Mouse (Mus musculus) limb, embryonic 14.5 days (tissue): ENCODE measurements around the gene Zbtb20. TPM values are rescaled to one million over a fixed set of nuclear protein-coding genes. Genes with fewer than 3 reads are reported as not detected.

Experiments used
- ATAC-seq: fragments of 200-750 bp; cut with Nextera tagmentation; 2 replicates; pipeline ENCODE4 v1.8.0; 2017; ENCODE audit warnings: low read depth, moderate number of reproducible peaks, moderate TSS enrichment; ENCODE audit not compliant: low FRiP score
- DNase-seq: peaks from one replicate; pipeline ENCODE4 v3.0.0-alpha.2; 2015; ENCODE audit warnings: low spot score
- H3K27ac ChIP-seq: fragments of 300-500 bp; sonication (generic); replicated peaks from 2 replicates; pipeline ENCODE4 v1.5.1; 2014; ENCODE audit warnings: low read depth, mild to moderate bottlenecking, low read length, moderate library complexity, mixed read lengths
- H3K27me3 ChIP-seq: fragments of 300-500 bp; sonication (generic); 2 replicates; pipeline ENCODE4 v1.6.1; 2014; ENCODE audit warnings: low read length, mixed read lengths; ENCODE audit not compliant: control insufficient read depth, insufficient read depth
- H3K36me3 ChIP-seq: fragments of 300-500 bp; sonication (generic); 2 replicates; pipeline ENCODE4 v1.6.1; 2014; ENCODE audit warnings: mild to moderate bottlenecking, low read length, moderate library complexity, mixed read lengths; ENCODE audit not compliant: control insufficient read depth, insufficient read depth
- H3K4me1 ChIP-seq: fragments of 300-500 bp; sonication (generic); 2 replicates; pipeline ENCODE4 v1.6.1; 2014; ENCODE audit warnings: antibody characterized with exemption, low read length, mixed read lengths; ENCODE audit not compliant: control insufficient read depth, insufficient read depth
- H3K4me2 ChIP-seq: fragments of 300-500 bp; sonication (generic); replicated peaks from 2 replicates; pipeline ENCODE4 v1.6.1; 2014; ENCODE audit warnings: low read depth, mild to moderate bottlenecking, low read length, moderate library complexity; ENCODE audit not compliant: severe bottlenecking
- H3K4me3 ChIP-seq: fragments of 300-500 bp; sonication (generic); replicated peaks from 2 replicates; pipeline ENCODE4 v1.5.1; 2014; ENCODE audit warnings: low read length
- H3K9ac ChIP-seq: fragments of 300-500 bp; sonication (generic); 2 replicates; pipeline ENCODE4 v1.6.1; 2014; ENCODE audit warnings: mild to moderate bottlenecking, low read depth, low read length, moderate library complexity; ENCODE audit not compliant: severe bottlenecking
- H3K9me3 ChIP-seq: fragments of 300-500 bp; sonication (generic); 2 replicates; pipeline ENCODE4 v1.6.1; 2016; ENCODE audit warnings: low read length; ENCODE audit not compliant: control insufficient read depth
- POLR2A ChIP-seq: fragments of 200-500 bp; IDR thresholded peaks from 2 replicates; pipeline ENCODE4 v1.8.0; 2012; ENCODE audit warnings: inconsistent platforms, mild to moderate bottlenecking, moderate library complexity, borderline replicate concordance; ENCODE audit not compliant: insufficient read depth, insufficient read length; ENCODE audit errors: extremely low read depth
- WGBS: fragments of 180-500 bp; shearing (Covaris S2); extraction: QIAGEN DNeasy Blood & Tissue Kit; methylation state at CpG from one replicate; pipeline ENCODE4 v1.1.7; 2014; 5-methylcytosine and 5-hydroxymethylcytosine counted together
- polyA plus RNA-seq, 2 experiments: library from polyadenylated mRNA; depleted of rRNA in 1 of 2; stranded (reverse) in 1 of 2; unstranded in 1 of 2; fragments of >200 nt; fragmentation: Nextera tagmentation in 1 of 2; extraction: Ambion mirVana in 1 of 2; gene quantifications; 2 replicates each; pipeline versions ENCODE4 v1.2.1 to v1.2.3; 2012 to 2014

Gene Zbtb20
- polyA plus RNA-seq, 2 experiments, result 2.5 to 17.6 TPM

- no peak for TF ChIP-seq POLR2A
- ATAC-seq (peak; percentile 26; the same call in 1 of the 2 replicates), DNase-seq (no peak)
- no peak overlapping the region for H3K4me2 ChIP-seq
- no peak overlapping the region for H3K9ac ChIP-seq
- H3K27me3 ChIP-seq, result no peaks in the 10 kb centered on the region
- H3K4me3 ChIP-seq, result no peak overlapping the region
- peaks cover 11% of the 10 kb centered on the region; the same call in 1 of the 2 replicates for H3K4me1 ChIP-seq
- no peak overlapping the region for H3K27ac ChIP-seq
- H3K9me3 ChIP-seq, result no peaks in the 10 kb centered on the region
- no peaks in the 10 kb centered on the region for H3K36me3 ChIP-seq
- WGBS, result 31% methylated on average over 7 of the region's 7 CpGs
Measured at GRCm38 (mm10) chr16:43363751-43364515, 488.3 kb downstream of the Zbtb20 start.

GRCm38 (mm10) chr16:43364516-43364910, 488.8 kb downstream of the Zbtb20 start:
- Histone ChIP-seq H3K27ac (no peak overlapping the region), H3K36me3 (no peaks in the 10 kb centered on the region), H3K9ac (no peak overlapping the region), H3K4me3 (no peak overlapping the region), H3K4me2 (no peak overlapping the region), H3K9me3 (no peaks in the 10 kb centered on the region), H3K4me1 (peaks cover 11% of the 10 kb centered on the region; the same call in 1 of the 2 replicates), H3K27me3 (no peaks in the 10 kb centered on the region)
- WGBS, result 85% methylated on average over 6 of the region's 6 CpGs
- no peak for DNase-seq
- no peak for TF ChIP-seq POLR2A
- no peak for ATAC-seq

GRCm38 (mm10) chr16:43365277-43365676, 489.6 kb downstream of the Zbtb20 start:
- Histone ChIP-seq H3K4me1 (peaks cover 11% of the 10 kb centered on the region; the same call in 1 of the 2 replicates), H3K27ac (no peak overlapping the region), H3K9ac (no peak overlapping the region), H3K4me2 (no peak overlapping the region), H3K27me3 (no peaks in the 10 kb centered on the region), H3K4me3 (no peak overlapping the region), H3K9me3 (no peaks in the 10 kb centered on the region), H3K36me3 (no peaks in the 10 kb centered on the region)
- ATAC-seq (no peak), DNase-seq (no peak)
- 82% methylated on average over 3 of the region's 3 CpGs for WGBS
- no peak for TF ChIP-seq POLR2A

GRCm38 (mm10) chr16:43370496-43371020, 494.9 kb downstream of the Zbtb20 start:
- Histone ChIP-seq H3K27me3 (no peaks in the 10 kb centered on the region), H3K27ac (no peak overlapping the region), H3K4me1 (no peaks in the 10 kb centered on the region), H3K4me3 (no peak overlapping the region), H3K9ac (no peak overlapping the region), H3K36me3 (no peaks in the 10 kb centered on the region), H3K4me2 (no peak overlapping the region), H3K9me3 (no peaks in the 10 kb centered on the region)
- WGBS, result 86% methylated on average over 3 of the region's 3 CpGs
- ATAC-seq (no peak), DNase-seq (no peak)
- no peak for TF ChIP-seq POLR2A

DNA sequence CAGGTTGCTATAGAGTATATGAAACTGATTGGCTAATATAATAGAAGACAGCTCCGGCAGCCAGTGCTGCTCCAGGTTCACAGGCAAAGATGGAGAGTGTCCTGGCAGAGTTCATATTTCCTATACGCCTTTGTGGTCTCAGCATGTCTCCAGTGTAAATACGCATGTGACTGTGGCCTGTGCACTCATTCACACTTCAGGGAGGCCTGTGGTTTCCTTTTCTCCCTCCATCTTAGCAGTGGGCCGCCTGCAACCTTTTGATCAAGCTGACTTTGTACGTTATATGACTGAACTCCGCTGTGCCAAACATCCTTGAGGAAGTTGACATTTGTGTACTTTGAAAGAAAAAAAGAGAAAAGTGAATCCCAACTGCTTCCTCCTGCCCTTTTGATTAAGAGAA, 501.1 kb downstream of the Zbtb20 start:
- no peak for TF ChIP-seq POLR2A
- WGBS, result 76% methylated on average over 6 of the region's 6 CpGs
- no peak overlapping the region for H3K27ac ChIP-seq
- H3K27me3 ChIP-seq, result no peaks in the 10 kb centered on the region
- H3K9ac ChIP-seq, result no peak overlapping the region
- no peaks in the 10 kb centered on the region for H3K36me3 ChIP-seq
- H3K4me3 ChIP-seq, result no peak overlapping the region
- H3K9me3 ChIP-seq, result no peaks in the 10 kb centered on the region
- H3K4me1 ChIP-seq, result no peaks in the 10 kb centered on the region
- no peak overlapping the region for H3K4me2 ChIP-seq
- no peak for ATAC-seq
- no peak for DNase-seq
